Mouse (Mus musculus): ENCODE results near the gene Sugct. TPM values are rescaled to one million over a fixed set of nuclear protein-coding genes. Genes with fewer than 3 reads are reported as not detected.

Sugct gene
- total and polyA plus RNA-seq, 3 experiments = 1.0 to 3.0 TPM; not detected in 1

- no peak overlapping the region for H3K9ac ChIP-seq (ENCODE audit: control insufficient read depth, low read depth, low read length, poor library complexity, severe bottlenecking)
- H3K27ac ChIP-seq (ENCODE audit: control insufficient read depth, low read depth, low read length) = no peak overlapping the region
- H3K9me3 ChIP-seq (replicated peaks; ENCODE audit: insufficient read depth, low read length) = no peaks in the 10 kb centered on the region
- TF ChIP-seq MEF2A (IDR thresholded peaks at IDR 0.05; ENCODE audit: extremely low read depth, insufficient replicate concordance, low read depth, low read length, poor library complexity, severe bottlenecking) (no peak), TBP (IDR thresholded peaks at IDR 0.05; ENCODE audit: low read depth, low read length) (no peak), TCF12 (IDR thresholded peaks at IDR 0.05; ENCODE audit: low read depth, low read length) (no peak), EP300 (IDR thresholded peaks at IDR 0.05; ENCODE audit: low read depth in 1 of 2, low read length in 2 of 2) (no peak), POLR2AphosphoS2 (IDR thresholded peaks at IDR 0.05; ENCODE audit: low read length) (no peak), SIN3A (IDR thresholded peaks at IDR 0.05; ENCODE audit: low read length) (no peak), GATA1 (IDR thresholded peaks at IDR 0.05; ENCODE audit: low read depth, low read length) (no peak), ETS1 (IDR thresholded peaks at IDR 0.05; ENCODE audit: low read depth, low read length) (no peak), RAD21 (IDR thresholded peaks at IDR 0.05; ENCODE audit: low read depth, low read length) (no peak), USF1 (IDR thresholded peaks at IDR 0.05; ENCODE audit: low read depth, low read length) (no peak), MYB (IDR thresholded peaks at IDR 0.05; ENCODE audit: low read depth, low read length) (no peak), BHLHE40 (IDR thresholded peaks at IDR 0.05; ENCODE audit: borderline replicate concordance, low read depth, low read length) (no peak), RCOR1 (IDR thresholded peaks at IDR 0.05; ENCODE audit: low read depth, low read length) (no peak), KAT2A (conservative IDR thresholded peaks at IDR 0.05; ENCODE audit: low read depth, low read length) (no peak), POLR2A (IDR thresholded peaks at IDR 0.05; ENCODE audit: control insufficient read depth in 1 of 2, insufficient read depth in 1 of 2, low read depth in 1 of 2, low read length in 2 of 2, poor library complexity in 1 of 2) (no peak)
- H3K36me3 ChIP-seq (ENCODE audit: control insufficient read depth in 1 of 2, insufficient read depth in 2 of 2, low read length in 2 of 2) = no peaks in the 10 kb centered on the region
- H3K27me3 ChIP-seq (ENCODE audit: control insufficient read depth in 1 of 2, insufficient read depth in 2 of 2, low read length in 2 of 2) = no peaks in the 10 kb centered on the region
- no peak overlapping the region for H3K4me3 ChIP-seq (ENCODE audit: control insufficient read depth in 1 of 2, insufficient read depth in 1 of 2, low read depth in 2 of 2, low read length in 2 of 2)
- no peak for DNase-seq (ENCODE audit: low read depth, low spot score)
- H3K4me1 ChIP-seq (ENCODE audit: control insufficient read depth in 1 of 2, insufficient read depth in 2 of 2, low read length in 2 of 2) = no peaks in the 10 kb centered on the region
- H3K79me2 ChIP-seq (ENCODE audit: control insufficient read depth, insufficient read depth, low read length, poor library complexity) = no peaks in the 10 kb centered on the region
Measured at GRCm38 (mm10) chr13:16938552-16939465, 756.5 kb downstream of the Sugct start.

- no peaks in the 10 kb centered on the region for H3K27me3 ChIP-seq (ENCODE audit: control insufficient read depth in 1 of 2, insufficient read depth in 2 of 2, low read length in 2 of 2)
- H3K4me1 ChIP-seq (ENCODE audit: control insufficient read depth in 1 of 2, insufficient read depth in 2 of 2, low read length in 2 of 2) = no peaks in the 10 kb centered on the region
- H3K9me3 ChIP-seq (replicated peaks; ENCODE audit: insufficient read depth, low read length) = no peaks in the 10 kb centered on the region
- no peak overlapping the region for H3K27ac ChIP-seq (ENCODE audit: control insufficient read depth, low read depth, low read length)
- no peak for DNase-seq (ENCODE audit: low read depth, low spot score)
- no peak for TF ChIP-seq GATA1 (IDR thresholded peaks at IDR 0.05; ENCODE audit: low read depth, low read length)
- TF ChIP-seq CHD2 (IDR thresholded peaks at IDR 0.05; ENCODE audit: low read length) = no peak
- TF ChIP-seq MYC (IDR thresholded peaks at IDR 0.05; ENCODE audit: low read depth, low read length) = no peak
- no peak for TF ChIP-seq ETS1 (IDR thresholded peaks at IDR 0.05; ENCODE audit: low read depth, low read length)
- no peak for TF ChIP-seq RAD21 (IDR thresholded peaks at IDR 0.05; ENCODE audit: low read depth, low read length)
- no peak for TF ChIP-seq MAFK (IDR thresholded peaks at IDR 0.05; ENCODE audit: borderline replicate concordance, low read depth, low read length)
- TF ChIP-seq POLR2AphosphoS5 (IDR thresholded peaks at IDR 0.05; ENCODE audit: borderline replicate concordance, low read depth, low read length) = no peak
- no peak for TF ChIP-seq ZMIZ1 (IDR thresholded peaks at IDR 0.05; ENCODE audit: low read depth, low read length)
- no peak for TF ChIP-seq NELFE (IDR thresholded peaks at IDR 0.05; ENCODE audit: low read depth, low read length)
- no peak for TF ChIP-seq ZC3H11A (IDR thresholded peaks at IDR 0.05; ENCODE audit: low read depth, low read length)
- TF ChIP-seq POLR2A (IDR thresholded peaks at IDR 0.05; ENCODE audit: control insufficient read depth in 1 of 2, insufficient read depth in 1 of 2, low read depth in 1 of 2, low read length in 2 of 2, poor library complexity in 1 of 2) = no peak
- no peak for TF ChIP-seq MEF2A (IDR thresholded peaks at IDR 0.05; ENCODE audit: extremely low read depth, insufficient replicate concordance, low read depth, low read length, poor library complexity, severe bottlenecking)
- TF ChIP-seq TBP (IDR thresholded peaks at IDR 0.05; ENCODE audit: low read depth, low read length) = no peak
- TF ChIP-seq KAT2A (conservative IDR thresholded peaks at IDR 0.05; ENCODE audit: low read depth, low read length) = no peak
- TF ChIP-seq MAX (IDR thresholded peaks at IDR 0.05; ENCODE audit: low read length) = no peak
- TF ChIP-seq HCFC1 (IDR thresholded peaks at IDR 0.05; ENCODE audit: low read depth, low read length) = no peak
- TF ChIP-seq JUND (IDR thresholded peaks at IDR 0.05; ENCODE audit: low read depth, low read length) = no peak
- no peak for TF ChIP-seq ELF1 (IDR thresholded peaks at IDR 0.05; ENCODE audit: low read depth, low read length)
- no peaks in the 10 kb centered on the region for H3K79me2 ChIP-seq (ENCODE audit: control insufficient read depth, insufficient read depth, low read length, poor library complexity)
- H3K9ac ChIP-seq (ENCODE audit: control insufficient read depth, low read depth, low read length, poor library complexity, severe bottlenecking) = no peak overlapping the region
- H3K4me3 ChIP-seq (ENCODE audit: control insufficient read depth in 1 of 2, insufficient read depth in 1 of 2, low read depth in 2 of 2, low read length in 2 of 2) = no peak overlapping the region
- no peaks in the 10 kb centered on the region for H3K36me3 ChIP-seq (ENCODE audit: control insufficient read depth in 1 of 2, insufficient read depth in 2 of 2, low read length in 2 of 2)
Measured at GRCm38 (mm10) chr13:16937422-16938202, 757.7 kb downstream of the Sugct start.
